Mouse (Mus musculus) urinary bladder, postnatal 14 days (tissue): Measurements from ENCODE around the gene Haao.
A peak's percentile ranks its signal among the peaks of the same experiment; 100 is the strongest.

Source experiments
- DNase-seq: peaks from one replicate; pipeline ENCODE4 v3.0.0; 2021; ENCODE audit warnings: low spot score

Haao gene

GRCm38 (mm10) chr17:83834120-83834519, 13.6 kb downstream of the Haao start:
- DNase-seq, result no peak

- DNase-seq, result no peak
Observed at GRCm38 (mm10) chr17:83830616-83831292, 17.0 kb downstream of the Haao start.

- no peak for DNase-seq
Observed at GRCm38 (mm10) chr17:83829356-83829755, 18.4 kb downstream of the Haao start.

- no peak for DNase-seq
Observed at GRCm38 (mm10) chr17:83823835-83824234, 23.9 kb downstream of the Haao start.

- no peak for DNase-seq
Observed at GRCm38 (mm10) chr17:83821876-83822275, 25.9 kb downstream of the Haao start.

- DNase-seq, result no peak
Observed at GRCm38 (mm10) chr17:83820701-83821100, 27.1 kb downstream of the Haao start.

- DNase-seq, result no peak
Observed at GRCm38 (mm10) chr17:83819503-83819902, 28.3 kb downstream of the Haao start.

- DNase-seq, result no peak
Observed at GRCm38 (mm10) chr17:83816996-83817395, 30.8 kb downstream of the Haao start.

- no peak for DNase-seq
Observed at GRCm38 (mm10) chr17:83813050-83813449, 34.7 kb downstream of the Haao start.

GRCm38 (mm10) chr17:83812200-83812944, 35.4 kb downstream of the Haao start:
- DNase-seq, result no peak

- no peak for DNase-seq
Observed at GRCm38 (mm10) chr17:83810285-83810684, 37.5 kb downstream of the Haao start.

- no peak for DNase-seq
Observed at GRCm38 (mm10) chr17:83809197-83809829, 38.5 kb downstream of the Haao start.

GRCm38 (mm10) chr17:83808476-83809098, 39.2 kb downstream of the Haao start:
- DNase-seq, result no peak

- peak; percentile 69 for DNase-seq
Observed at GRCm38 (mm10) chr17:83807778-83808398, 39.9 kb downstream of the Haao start.

- DNase-seq, result no peak
Observed at GRCm38 (mm10) chr17:83807345-83807744, 40.4 kb downstream of the Haao start.

- DNase-seq, result no peak
Observed at GRCm38 (mm10) chr17:83805078-83805477, 42.7 kb downstream of the Haao start.

- no peak for DNase-seq
Observed at GRCm38 (mm10) chr17:83803987-83804386, 43.8 kb downstream of the Haao start.

- no peak for DNase-seq
Observed at GRCm38 (mm10) chr17:83799506-83800050, 48.2 kb downstream of the Haao start.

GRCm38 (mm10) chr17:83795121-83795520, 52.6 kb downstream of the Haao start:
- DNase-seq, result no peak

- no peak for DNase-seq
Observed at GRCm38 (mm10) chr17:83792388-83792787, 55.4 kb downstream of the Haao start.

GRCm38 (mm10) chr17:83790158-83790557, 57.6 kb downstream of the Haao start:
- no peak for DNase-seq

GRCm38 (mm10) chr17:83786418-83786817, 61.3 kb downstream of the Haao start:
- DNase-seq, result no peak
